Mouse (Mus musculus) cerebellum, adult 18-20 months (tissue): ENCODE data around the gene Rlbp1.
A peak's percentile ranks its signal among the peaks of the same experiment; 100 is the strongest.

Source experiments
- DNase-seq, 2 experiments: peaks; one replicate each; pipeline ENCODE4 v3.0.0; 2021

Gene Rlbp1

DNA sequence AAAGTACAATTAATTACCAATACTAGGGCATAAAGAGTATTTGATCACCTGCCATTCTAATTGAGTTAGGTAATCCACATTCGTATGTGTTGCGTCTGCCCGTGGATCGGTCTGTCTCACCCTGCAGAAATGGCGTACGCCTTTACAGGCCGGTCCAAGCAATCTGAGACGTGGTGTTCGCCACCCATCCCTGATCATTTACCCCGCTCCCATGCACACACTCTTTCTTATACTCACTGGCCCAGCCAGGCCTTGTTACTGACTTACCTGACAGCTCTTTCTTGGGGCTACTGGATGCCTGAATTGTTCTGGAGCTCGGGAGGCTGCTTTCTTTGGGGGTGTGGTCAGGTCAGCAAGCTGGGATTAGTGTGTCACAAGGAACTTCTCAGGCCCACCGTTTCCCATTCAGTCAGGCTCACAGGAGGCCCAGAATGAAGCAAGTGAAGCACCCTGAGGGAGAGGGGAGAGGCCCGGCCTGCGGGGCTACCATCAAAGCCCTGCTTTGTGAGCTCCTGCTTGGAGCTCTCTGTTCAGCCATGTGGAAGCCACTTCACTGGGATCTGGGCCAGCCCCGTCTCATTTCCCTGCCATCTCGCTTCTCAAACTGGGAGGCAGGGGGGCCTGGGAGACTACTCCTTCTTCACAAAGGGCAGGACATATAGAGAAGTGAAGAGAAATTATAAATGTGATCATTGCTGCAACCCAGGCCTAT is at the start of gene Rlbp1:
TSS of gene Rlbp1 (minus strand) at position 627 of the 712 bp plus-strand sequence.
- DNase-seq, result no peak

- DNase-seq, result no peak
Observed at GRCm38 (mm10) chr7:79428243-79428642, 41.4 kb upstream of the Rlbp1 start.

DNA sequence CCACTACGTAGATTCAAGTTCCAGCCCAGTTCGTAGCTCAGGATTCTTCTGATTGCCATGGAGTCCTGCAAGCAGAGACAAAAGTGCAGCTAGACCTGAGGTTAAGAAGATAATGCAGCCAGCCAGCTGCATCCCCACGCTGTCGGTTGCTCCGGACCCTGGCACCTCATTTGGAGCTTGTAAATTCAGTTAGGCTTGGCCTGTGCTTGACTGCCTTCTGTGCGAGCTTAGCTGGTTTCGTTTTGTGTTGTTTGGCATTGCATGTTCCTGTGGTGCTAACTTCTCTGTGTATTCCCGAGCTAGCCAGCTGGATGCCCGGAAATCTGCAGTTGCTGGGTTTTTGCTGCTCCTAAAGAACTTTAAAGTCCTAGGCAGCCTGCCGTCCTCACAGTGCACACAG is 39.0 kb upstream of the Rlbp1 start:
- DNase-seq, result no peak

DNA sequence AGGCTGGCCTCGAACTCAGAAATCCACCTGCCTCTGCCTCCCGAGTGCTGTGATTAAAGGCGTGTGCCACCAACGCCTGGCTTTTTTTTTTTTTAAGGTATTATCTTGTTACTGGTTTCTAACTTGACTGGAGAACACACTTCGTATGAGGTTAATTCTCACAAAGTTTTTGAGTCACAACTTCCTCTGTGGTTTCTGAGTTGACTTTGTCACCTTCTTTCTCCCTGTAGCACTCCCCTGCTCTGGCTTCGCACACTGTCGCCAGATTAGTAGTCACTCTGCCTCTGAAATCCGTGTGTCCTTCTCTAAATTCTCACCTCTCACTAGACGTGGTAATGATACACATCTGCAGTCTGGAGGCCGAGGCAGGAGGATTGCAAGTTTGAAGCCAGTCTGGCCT is 36.0 kb upstream of the Rlbp1 start:
- DNase-seq, result no peak

- no peak for DNase-seq
Observed at GRCm38 (mm10) chr7:79419950-79420349, 33.1 kb upstream of the Rlbp1 start.

DNA sequence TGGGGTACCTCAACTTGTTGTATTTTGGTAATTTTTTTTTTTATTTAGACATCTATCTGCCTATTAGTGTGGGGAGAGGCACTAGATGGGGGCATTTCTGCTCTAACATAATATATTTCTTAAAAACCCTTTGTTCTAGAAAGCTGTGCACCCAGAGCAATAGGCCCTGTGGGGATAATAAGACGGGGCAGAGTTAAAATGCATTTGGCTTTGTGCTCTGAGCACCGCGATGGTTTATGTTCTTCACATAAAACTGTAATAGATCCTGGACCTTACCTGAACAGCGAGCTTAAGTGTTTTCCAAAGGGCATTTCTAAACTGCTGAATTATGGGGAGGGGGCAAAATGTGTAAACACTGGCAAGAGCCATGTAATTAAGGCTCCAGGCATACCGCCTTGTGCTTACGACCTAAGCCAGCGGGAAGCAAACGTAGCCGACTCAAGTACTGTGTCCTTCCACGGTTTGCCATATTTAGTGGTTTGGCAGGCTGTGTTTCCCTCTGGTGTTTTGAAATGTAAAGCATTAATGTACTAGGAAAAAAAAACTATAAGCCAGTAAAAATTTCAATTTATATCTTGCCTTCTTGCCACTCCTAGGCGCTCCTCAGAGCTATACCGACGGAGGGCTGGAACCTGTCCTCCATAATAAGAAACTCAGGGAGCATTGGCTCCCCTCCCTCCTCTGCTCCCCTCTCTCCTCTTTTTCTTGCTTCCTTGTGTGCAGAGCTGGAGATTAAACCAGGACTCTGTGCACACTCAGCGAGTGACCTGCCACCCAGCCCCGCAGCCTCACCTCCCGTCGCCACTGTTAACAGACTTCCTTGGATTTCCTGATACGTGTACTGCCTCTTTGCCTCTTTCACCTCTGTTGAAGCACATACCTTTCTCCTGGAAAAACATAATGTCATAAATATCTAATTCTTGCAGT is 27.9 kb upstream of the Rlbp1 start:
- DNase-seq, result no peak

DNA sequence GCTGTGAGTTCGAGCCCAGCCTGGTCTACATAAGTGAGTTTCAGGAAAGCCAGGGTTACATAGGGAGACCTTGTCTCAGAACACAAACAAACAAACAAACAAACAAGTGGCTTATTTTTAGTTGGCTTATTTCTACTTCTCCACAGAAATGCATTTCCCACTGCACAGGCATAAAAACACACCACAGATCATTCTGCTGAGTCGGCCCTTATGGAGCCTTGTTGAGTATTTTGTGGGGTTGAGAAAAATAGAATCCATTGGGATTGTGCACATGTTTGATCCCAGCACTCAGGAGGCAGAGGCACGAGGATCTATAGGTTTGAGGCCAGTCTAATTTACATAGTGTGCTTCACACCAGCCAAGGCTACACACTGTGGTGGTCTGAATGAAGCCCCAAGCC is 13.4 kb upstream of the Rlbp1 start:
- no peak for DNase-seq

GRCm38 (mm10) chr7:79398971-79399370 is 12.1 kb upstream of the Rlbp1 start:
- no peak for DNase-seq

- DNase-seq, result no peak
Observed at GRCm38 (mm10) chr7:79398426-79398825, 11.6 kb upstream of the Rlbp1 start.

- no peak for DNase-seq
Observed at GRCm38 (mm10) chr7:79397446-79397963, 10.7 kb upstream of the Rlbp1 start.

DNA sequence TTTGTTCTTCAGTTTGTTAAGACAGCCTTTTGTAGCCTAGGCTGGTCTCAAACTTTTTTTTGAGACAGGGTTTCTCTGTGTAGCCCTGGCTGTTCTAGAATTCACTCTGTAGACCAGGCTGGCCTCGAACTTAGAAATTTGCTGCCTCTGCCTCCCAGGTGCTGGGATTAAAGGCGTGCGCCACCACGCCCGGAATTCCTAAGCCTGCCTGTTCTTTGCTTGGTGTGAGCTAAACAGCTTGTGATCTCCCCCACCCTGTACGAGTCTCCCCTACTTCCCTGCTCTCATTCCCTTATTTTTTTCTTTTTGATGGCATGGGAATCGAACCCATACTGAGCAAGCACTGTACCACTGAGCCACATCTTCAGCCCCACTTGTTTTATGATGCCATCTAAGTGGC is 8.3 kb upstream of the Rlbp1 start:
- DNase-seq, result no peak

- no peak for DNase-seq
Observed at GRCm38 (mm10) chr7:79394666-79395065, 7.8 kb upstream of the Rlbp1 start.

- DNase-seq, result no peak
Observed at GRCm38 (mm10) chr7:79393924-79394323, 7.1 kb upstream of the Rlbp1 start.

DNA sequence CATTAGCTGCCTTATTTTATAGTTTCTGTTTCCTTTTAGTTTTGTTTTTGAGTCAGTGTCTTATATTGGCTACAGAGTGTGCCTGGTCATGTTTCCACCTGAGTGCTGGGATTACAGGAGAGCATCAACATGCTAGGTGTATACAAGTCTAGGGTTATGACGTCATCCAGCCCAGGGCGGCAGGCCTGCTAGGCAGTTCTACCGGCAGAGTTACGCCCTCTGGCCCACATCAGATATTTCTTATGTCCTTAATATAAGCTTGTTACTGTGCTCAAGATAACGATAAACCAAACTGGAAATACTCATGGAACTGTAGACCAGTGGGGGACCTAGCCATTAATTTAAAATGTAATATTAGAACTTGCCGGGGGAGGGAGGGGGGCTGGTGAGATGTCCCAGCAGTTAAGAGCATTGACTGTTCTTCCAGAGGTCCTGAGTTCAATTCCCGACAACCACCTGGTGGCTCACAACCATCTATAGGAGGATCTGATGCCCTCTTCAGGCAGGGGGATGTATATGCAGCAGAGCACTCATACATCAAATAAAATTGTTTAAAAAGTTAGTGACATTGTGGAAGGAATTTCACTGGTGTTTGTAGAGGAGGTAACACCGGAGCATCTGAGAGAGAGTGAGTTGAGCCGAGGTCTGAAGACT is 6.1 kb upstream of the Rlbp1 start:
- no peak for DNase-seq

DNA sequence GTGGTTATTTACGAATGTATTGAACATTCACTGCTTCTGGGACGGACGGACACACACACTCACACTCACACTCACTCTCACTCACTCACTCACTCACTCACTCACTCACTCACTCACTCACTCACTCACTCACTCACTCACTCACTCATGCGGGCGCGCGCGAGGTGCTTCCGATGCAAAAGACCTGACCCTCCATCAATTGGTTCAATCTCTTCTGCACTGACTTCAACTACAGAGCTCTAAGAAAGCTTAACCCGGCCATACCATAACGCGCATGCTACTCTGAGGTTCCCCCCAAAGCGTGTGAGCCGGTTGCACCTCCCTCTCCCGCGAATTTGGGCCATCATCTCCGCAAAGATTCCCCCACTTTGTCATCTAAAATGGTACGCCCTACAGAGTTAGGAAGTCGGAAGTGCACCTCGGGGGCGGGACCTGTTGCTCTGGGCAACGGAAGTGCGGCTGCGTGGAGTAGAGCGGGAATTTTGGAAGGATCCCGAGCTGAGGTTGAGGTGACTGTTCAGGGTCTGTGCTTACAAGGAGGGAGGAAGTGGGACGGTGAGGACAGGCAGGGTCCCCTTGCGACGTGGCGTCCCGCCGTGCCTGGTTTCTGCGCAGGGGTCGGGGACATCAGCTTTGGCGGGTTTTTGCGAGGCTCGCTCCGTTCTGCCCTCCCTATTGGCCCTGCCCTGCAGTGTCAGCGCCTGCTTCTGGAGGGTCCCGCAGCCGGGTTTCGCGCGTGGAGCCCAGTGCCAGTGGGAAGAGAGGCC is 5.2 kb upstream of the Rlbp1 start, which contains the start of gene Fanci:
TSS of gene Fanci (plus strand) at position 47 of the 767 bp plus-strand sequence.
- DNase-seq, result peak; percentile 92 to 96

DNA sequence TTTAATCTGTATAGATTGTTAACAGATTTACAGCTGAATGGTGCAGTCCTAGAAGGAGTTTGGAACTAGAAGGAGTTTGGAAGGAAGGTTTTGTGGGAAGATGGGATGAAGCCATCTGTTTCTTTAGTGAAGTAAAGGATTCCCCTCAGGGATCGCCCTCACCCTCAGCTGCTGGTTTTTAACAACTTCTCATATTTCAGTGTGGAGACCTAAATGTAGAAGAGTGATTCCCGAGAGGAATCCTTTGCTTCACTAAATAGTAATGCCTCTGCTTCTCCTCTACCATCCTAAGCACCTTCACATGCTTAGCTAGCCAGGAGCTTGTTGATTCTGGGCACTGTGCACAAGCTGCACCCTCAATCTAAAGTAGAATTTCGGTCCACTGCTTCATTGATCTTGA is 4.6 kb upstream of the Rlbp1 start:
- DNase-seq, result no peak

GRCm38 (mm10) chr7:79390141-79390708 is 3.4 kb upstream of the Rlbp1 start:
- DNase-seq, result no peak

GRCm38 (mm10) chr7:79388671-79389206 is 1.9 kb upstream of the Rlbp1 start:
- DNase-seq, result no peak

- DNase-seq, result no peak
Observed at GRCm38 (mm10) chr7:79387991-79388390, 1.1 kb upstream of the Rlbp1 start.

GRCm38 (mm10) chr7:79387140-79387539 is 292 bp upstream of the Rlbp1 start:
- DNase-seq, result no peak

DNA sequence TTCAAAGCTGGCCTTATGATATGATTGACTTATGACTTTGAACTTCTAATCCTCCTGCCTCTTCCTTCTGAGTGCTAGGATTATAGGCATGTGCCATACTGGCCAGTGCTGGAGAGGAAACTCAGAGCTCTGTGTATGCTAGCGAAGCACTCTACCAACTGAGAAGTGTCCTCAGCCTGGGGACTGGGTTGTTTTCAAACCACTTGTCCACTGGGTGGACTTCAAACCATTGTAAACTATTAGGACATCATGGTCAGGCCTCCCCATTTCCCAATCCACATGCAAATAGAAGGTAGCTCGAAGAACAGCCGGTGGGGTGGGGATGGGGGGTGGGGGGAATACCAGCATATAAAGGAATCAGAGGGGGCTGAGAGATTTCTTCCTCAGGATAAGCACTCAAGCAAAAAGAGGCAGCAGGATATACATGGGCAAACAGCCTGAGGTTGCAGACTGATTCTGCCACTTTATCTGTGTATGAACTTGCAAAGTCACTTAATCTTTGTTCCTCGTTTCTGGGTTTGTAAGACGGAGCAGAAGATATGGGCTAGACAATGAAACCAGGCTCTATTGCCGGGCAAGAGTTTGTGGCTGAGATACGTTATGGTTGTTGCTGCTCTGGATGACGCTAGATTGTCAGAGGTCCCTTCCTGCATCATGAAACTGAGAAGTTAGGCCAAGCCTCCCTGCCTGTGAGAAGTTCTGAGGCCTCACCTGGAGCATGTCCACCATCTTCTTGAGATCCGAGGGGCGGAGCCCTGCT is 10.2 kb downstream of the Rlbp1 start:
- no peak for DNase-seq
